Mouse (Mus musculus) MEL (cell line): ENCODE measurements around the gene Kcnd3. TPM values are rescaled to one million over a fixed set of nuclear protein-coding genes. Genes with fewer than 3 reads are reported as not detected.

ENCODE experiments used
- DNase-seq: peaks from one replicate; pipeline ENCODE4 v3.0.0; 2011; ENCODE audit warnings: low read depth, low spot score
- H3K27ac ChIP-seq: 2 replicates; pipeline ENCODE4 v1.5.1; 2012; ENCODE audit warnings: low read depth, mild to moderate bottlenecking, control low read depth, low read length, moderate library complexity; ENCODE audit not compliant: control insufficient read depth
- H3K27me3 ChIP-seq, 2 experiments: fragments of 150-350 bp in 1 of 2; sonication (generic) in 1 of 2; 2 replicates each; pipeline ENCODE4 v1.6.1; 2012; ENCODE audit warnings: low read length in 2 of 2, mild to moderate bottlenecking in 2 of 2, improper control_type of control experiment in 1 of 2, moderate library complexity in 1 of 2; ENCODE audit not compliant: insufficient read depth in 2 of 2, control insufficient read depth in 1 of 2
- H3K36me3 ChIP-seq, 2 experiments: 2 replicates each; pipeline ENCODE4 v1.6.1; 2012 to 2014; ENCODE audit warnings: low read length in 2 of 2, improper control_type of control experiment in 1 of 2, inconsistent platforms in 1 of 2, mild to moderate bottlenecking in 1 of 2; ENCODE audit not compliant: insufficient read depth in 2 of 2, control insufficient read depth in 1 of 2
- H3K4me1 ChIP-seq, 2 experiments: fragments of 150-350 bp in 1 of 2; sonication (generic) in 1 of 2; 2 replicates each; pipeline ENCODE4 v1.6.1; 2012; ENCODE audit warnings: low read length in 2 of 2, improper control_type of control experiment in 1 of 2, mild to moderate bottlenecking in 1 of 2; ENCODE audit not compliant: insufficient read depth in 2 of 2, control insufficient read depth in 1 of 2
- H3K4me3 ChIP-seq, 2 experiments: fragments of 150-350 bp in 1 of 2; sonication (generic) in 1 of 2; 2 replicates each; pipeline ENCODE4 v1.5.1; 2012; ENCODE audit warnings: low read depth in 2 of 2, low read length in 2 of 2, mild to moderate bottlenecking in 2 of 2, moderate library complexity in 2 of 2, control low read depth in 1 of 2, improper control_type of control experiment in 1 of 2; ENCODE audit not compliant: control insufficient read depth in 1 of 2, insufficient read depth in 1 of 2
- H3K79me2 ChIP-seq: 2 replicates; pipeline ENCODE4 v1.6.1; 2012; ENCODE audit warnings: mild to moderate bottlenecking, low read length, moderate library complexity; ENCODE audit not compliant: control insufficient read depth, poor library complexity, insufficient read depth
- H3K9ac ChIP-seq: 2 replicates; pipeline ENCODE4 v1.6.1; 2012; ENCODE audit warnings: low read depth, mild to moderate bottlenecking, control low read depth, low read length, moderate library complexity; ENCODE audit not compliant: control insufficient read depth, poor library complexity, severe bottlenecking
- H3K9me3 ChIP-seq: fragments of 150-350 bp; sonication (generic); replicated peaks from 2 replicates; pipeline ENCODE4 v1.6.1; 2012; ENCODE audit warnings: mild to moderate bottlenecking, low read length, improper control_type of control experiment, moderate library complexity; ENCODE audit not compliant: insufficient read depth
- BHLHE40 ChIP-seq: IDR thresholded peaks from 2 replicates; pipeline ENCODE4 v1.6.1; 2012; ENCODE audit warnings: low read depth, mild to moderate bottlenecking, inconsistent platforms, low read length, improper control_type of control experiment, borderline replicate concordance
- CHD2 ChIP-seq: IDR thresholded peaks from 2 replicates; pipeline ENCODE4 v1.6.1; 2011; ENCODE audit warnings: low read length, improper control_type of control experiment
- CTCF ChIP-seq, 3 experiments: IDR thresholded peaks in 2 of 3; conservative IDR thresholded peaks in 1 of 3; 2 replicates each; pipeline ENCODE4 v1.5.1; 2011 to 2012; ENCODE audit warnings: low read length in 3 of 3, low read depth in 2 of 3, mild to moderate bottlenecking in 2 of 3, improper control_type of control experiment in 1 of 3, inconsistent platforms in 1 of 3, mixed read lengths in 1 of 3, moderate library complexity in 1 of 3; ENCODE audit not compliant: control insufficient read depth in 1 of 3, insufficient read depth in 1 of 3, poor library complexity in 1 of 3, severe bottlenecking in 1 of 3
- EP300 ChIP-seq, 2 experiments: IDR thresholded peaks; 2 replicates each; pipeline ENCODE4 v1.6.1; 2011; ENCODE audit warnings: improper control_type of control experiment in 2 of 2, low read length in 2 of 2, low read depth in 1 of 2, mild to moderate bottlenecking in 1 of 2
- ETS1 ChIP-seq: IDR thresholded peaks from 2 replicates; pipeline ENCODE4 v1.6.1; 2012; ENCODE audit warnings: low read depth, mild to moderate bottlenecking, inconsistent platforms, low read length, improper control_type of control experiment, moderate library complexity
- GATA1 ChIP-seq: IDR thresholded peaks from 2 replicates; pipeline ENCODE4 v1.6.1; 2011; ENCODE audit warnings: low read depth, low read length, improper control_type of control experiment
- HCFC1 ChIP-seq: IDR thresholded peaks from 2 replicates; pipeline ENCODE4 v1.6.1; 2012; ENCODE audit warnings: low read depth, mild to moderate bottlenecking, inconsistent platforms, low read length, improper control_type of control experiment, moderate library complexity
- JUND ChIP-seq: IDR thresholded peaks from 2 replicates; pipeline ENCODE4 v1.6.1; 2011; ENCODE audit warnings: low read depth, mild to moderate bottlenecking, improper control_type of control experiment, low read length
- KAT2A ChIP-seq: conservative IDR thresholded peaks from 2 replicates; pipeline ENCODE4 v1.6.1; 2012; ENCODE audit warnings: low read depth, low read length, improper control_type of control experiment, inconsistent platforms
- MEF2A ChIP-seq: IDR thresholded peaks from 2 replicates; pipeline ENCODE4 v1.6.1; 2014; ENCODE audit warnings: low read depth, mild to moderate bottlenecking, inconsistent platforms, low read length, improper control_type of control experiment; ENCODE audit not compliant: poor library complexity, insufficient replicate concordance, severe bottlenecking; ENCODE audit errors: extremely low read depth
- MYB ChIP-seq: IDR thresholded peaks from 2 replicates; pipeline ENCODE4 v1.6.1; 2011; ENCODE audit warnings: mild to moderate bottlenecking, low read depth, low read length, improper control_type of control experiment
- MYC ChIP-seq: IDR thresholded peaks from 2 replicates; pipeline ENCODE4 v1.6.1; 2011; ENCODE audit warnings: low read depth, mild to moderate bottlenecking, low read length, improper control_type of control experiment, moderate library complexity
- NELFE ChIP-seq: IDR thresholded peaks from 2 replicates; pipeline ENCODE4 v1.6.1; 2011; ENCODE audit warnings: low read depth, low read length, improper control_type of control experiment
- NRF1 ChIP-seq: IDR thresholded peaks from 2 replicates; pipeline ENCODE4 v1.6.1; 2014; ENCODE audit warnings: low read depth, mild to moderate bottlenecking, inconsistent platforms, low read length, improper control_type of control experiment, moderate library complexity; ENCODE audit not compliant: poor library complexity, insufficient read depth, severe bottlenecking
- POLR2A ChIP-seq, 2 experiments: IDR thresholded peaks; 2 replicates each; pipeline ENCODE4 v1.6.1; 2011 to 2012; ENCODE audit warnings: low read length in 2 of 2, mild to moderate bottlenecking in 2 of 2, control low read depth in 1 of 2, improper control_type of control experiment in 1 of 2, low read depth in 1 of 2, moderate library complexity in 1 of 2; ENCODE audit not compliant: control insufficient read depth in 1 of 2, insufficient read depth in 1 of 2, poor library complexity in 1 of 2
- POLR2AphosphoS5 ChIP-seq: IDR thresholded peaks from 2 replicates; pipeline ENCODE4 v1.6.1; 2012; ENCODE audit warnings: low read depth, borderline replicate concordance, mild to moderate bottlenecking, inconsistent platforms, low read length, moderate library complexity, mixed read lengths
- RCOR1 ChIP-seq: IDR thresholded peaks from 2 replicates; pipeline ENCODE4 v1.6.1; 2012; ENCODE audit warnings: low read depth, mild to moderate bottlenecking, inconsistent platforms, low read length, improper control_type of control experiment
- SIN3A ChIP-seq: IDR thresholded peaks from 2 replicates; pipeline ENCODE4 v1.6.1; 2012; ENCODE audit warnings: low read length, improper control_type of control experiment, inconsistent platforms
- SMC3 ChIP-seq: IDR thresholded peaks from 2 replicates; pipeline ENCODE4 v1.6.1; 2011; ENCODE audit warnings: low read depth, low read length, improper control_type of control experiment
- TAL1 ChIP-seq: IDR thresholded peaks from 2 replicates; pipeline ENCODE4 v1.6.1; 2012; ENCODE audit warnings: mild to moderate bottlenecking, inconsistent platforms, low read length, moderate library complexity, mixed read lengths
- TCF12 ChIP-seq: IDR thresholded peaks from 2 replicates; pipeline ENCODE4 v1.6.1; 2014; ENCODE audit warnings: low read depth, mild to moderate bottlenecking, inconsistent platforms, low read length, improper control_type of control experiment, moderate library complexity
- USF1 ChIP-seq: IDR thresholded peaks from 2 replicates; pipeline ENCODE4 v1.6.1; 2014; ENCODE audit warnings: low read depth, mild to moderate bottlenecking, inconsistent platforms, low read length, improper control_type of control experiment, moderate library complexity
- ZKSCAN1 ChIP-seq: IDR thresholded peaks from 2 replicates; pipeline ENCODE4 v1.6.1; 2012; ENCODE audit warnings: low read depth, mild to moderate bottlenecking, inconsistent platforms, low read length, improper control_type of control experiment, moderate library complexity
- polyA plus RNA-seq, 2 experiments: library from polyadenylated mRNA; stranded (reverse) in 1 of 2; unstranded in 1 of 2; fragments of >175 nt in 1 of 2; fragments of >200 nt in 1 of 2; gene quantifications; 2 replicates each; pipeline versions ENCODE4 v1.2.1 to v1.2.4; 2012; ENCODE audit warnings: low replicate concordance in 2 of 2, low read depth in 1 of 2; ENCODE audit not compliant: insufficient read length in 2 of 2, insufficient read depth in 1 of 2, missing spikeins in 1 of 2
- total RNA-seq: library from RNA; depleted of rRNA; stranded (reverse); fragments of 300-350 nt; gene quantifications from 2 replicates; pipeline ENCODE4 v1.2.3, GENCODE M21; 2012

Gene Kcnd3
- total and polyA plus RNA-seq, 3 experiments, result 0.01 TPM; not detected in 2

DNA sequence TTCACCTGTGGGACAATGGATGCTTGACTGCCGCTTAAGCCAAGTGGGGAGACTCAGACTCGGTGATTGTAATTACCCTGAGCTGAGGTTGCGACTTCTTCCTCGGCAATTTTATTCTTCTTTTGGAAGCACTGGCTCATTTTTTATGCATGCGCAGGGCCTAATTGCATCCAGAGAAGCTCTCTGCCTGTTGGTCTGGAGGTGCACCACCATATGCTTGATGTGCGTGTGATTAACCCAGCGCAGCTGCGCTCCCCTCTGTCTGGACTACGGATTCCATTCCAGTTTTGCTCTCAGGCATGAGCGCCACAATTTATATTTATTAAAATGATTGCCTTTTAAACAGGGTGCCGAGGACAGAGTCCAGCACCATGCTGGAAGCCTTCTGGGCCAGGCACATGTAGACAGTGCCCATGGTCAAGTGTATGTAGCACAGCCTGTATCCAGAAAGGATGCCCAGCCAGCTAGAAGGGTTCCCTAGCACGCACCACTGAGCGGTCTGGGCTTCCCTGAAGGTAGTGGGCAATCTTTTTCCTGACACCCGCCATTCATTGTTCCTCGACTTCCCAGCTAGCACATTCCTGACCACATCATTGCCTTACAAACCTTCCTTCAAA lies 138.0 kb downstream of the Kcnd3 start:
- no peak for DNase-seq
- Histone ChIP-seq H3K27me3 (no peaks in the 10 kb centered on the region), H3K9me3 (no peaks in the 10 kb centered on the region), H3K4me1 (no peaks in the 10 kb centered on the region), H3K4me3 (no peak overlapping the region), H3K36me3 (no peaks in the 10 kb centered on the region), H3K27ac (no peak overlapping the region), H3K9ac (no peak overlapping the region), H3K79me2 (no peaks in the 10 kb centered on the region)
- TF ChIP-seq GATA1, result no peak
- no peak for TF ChIP-seq MYB
- no peak for TF ChIP-seq TCF12
- TF ChIP-seq NRF1, result no peak
- TF ChIP-seq MYC, result no peak

DNA sequence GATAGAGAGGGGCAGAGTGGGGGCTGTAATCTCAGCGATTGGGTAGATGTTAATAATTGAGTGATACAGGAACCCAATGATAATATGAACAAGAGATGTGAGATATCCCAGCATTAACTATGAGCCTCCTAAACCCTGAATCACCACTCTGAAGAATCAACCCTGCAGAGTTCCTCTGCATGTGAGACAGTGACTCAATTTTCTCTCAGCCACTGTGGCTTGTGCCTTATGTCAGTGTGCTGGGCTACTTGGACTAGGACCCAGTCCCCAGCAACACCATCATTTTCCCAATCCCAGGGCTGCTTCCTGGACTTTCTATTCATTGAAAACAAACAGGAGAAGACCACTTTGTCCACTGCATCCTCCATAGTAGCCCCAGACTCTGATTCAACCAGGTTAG lies 139.6 kb downstream of the Kcnd3 start:
- no peak for DNase-seq
- no peak overlapping the region for H3K27ac ChIP-seq
- H3K36me3 ChIP-seq, result no peaks in the 10 kb centered on the region
- H3K9me3 ChIP-seq, result no peaks in the 10 kb centered on the region
- H3K4me1 ChIP-seq, result no peaks in the 10 kb centered on the region
- H3K4me3 ChIP-seq, result no peak overlapping the region
- TF ChIP-seq TCF12 (no peak), TAL1 (no peak), MEF2A (no peak), ETS1 (no peak), EP300 (IDR thresholded peaks at IDR 0.05; ENCODE audit: low read depth in 1 of 2, low read length in 2 of 2) (no peak), KAT2A (no peak), RCOR1 (no peak), USF1 (no peak), POLR2AphosphoS5 (no peak), BHLHE40 (no peak), MYC (no peak), ZKSCAN1 (no peak), CHD2 (no peak), SIN3A (no peak), CTCF (IDR thresholded peaks at IDR 0.05 in 2 of 3, conservative IDR thresholded peaks at IDR 0.05 in 1 of 3; ENCODE audit: control insufficient read depth in 1 of 3, insufficient read depth in 1 of 3, low read depth in 2 of 3, low read length in 3 of 3, poor library complexity in 1 of 3, severe bottlenecking in 1 of 3) (no peak), JUND (no peak), POLR2A (IDR thresholded peaks at IDR 0.05; ENCODE audit: control insufficient read depth in 1 of 2, insufficient read depth in 1 of 2, low read depth in 1 of 2, low read length in 2 of 2, poor library complexity in 1 of 2) (no peak), NELFE (no peak), SMC3 (no peak), HCFC1 (no peak)
- H3K9ac ChIP-seq, result no peak overlapping the region
- no peaks in the 10 kb centered on the region for H3K27me3 ChIP-seq
- no peaks in the 10 kb centered on the region for H3K79me2 ChIP-seq
